Mouse (Mus musculus) CD4-positive, CD25-positive, alpha-beta regulatory T cell, adult 2 months (primary cell): ENCODE measurements around the gene Ankzf1.
"Not testable (repeated sequence)": the region's sequence is repeated elsewhere in the genome, so short reads cannot be mapped to it uniquely, and the experiment has no call there.

Source experiments
- DNase-seq: peaks from one replicate; pipeline ENCODE4 v3.0.0-alpha.2; 2012; ENCODE audit warnings: low read depth, low spot score

Gene Ankzf1

DNA sequence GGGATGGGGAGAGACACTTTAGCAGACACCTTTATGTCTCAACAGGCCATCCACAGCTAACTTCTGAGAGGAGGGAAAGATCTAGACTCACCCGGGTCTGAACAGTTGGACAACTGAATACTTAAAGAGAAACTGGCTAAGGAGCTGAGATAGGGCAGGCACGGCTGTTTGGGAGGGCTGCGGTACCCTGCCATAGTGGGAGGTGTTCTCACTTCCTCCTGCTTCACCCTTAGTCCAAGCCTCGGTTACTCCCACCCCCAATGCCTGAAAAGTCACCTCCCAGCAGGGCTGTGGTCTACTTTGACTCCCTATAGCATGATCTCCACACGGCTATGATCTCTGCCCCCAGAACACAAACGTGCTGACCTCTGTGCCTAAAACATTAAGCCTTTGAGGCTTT is 31.6 kb downstream of the Ankzf1 start:
- peak; percentile 28 for DNase-seq

DNA sequence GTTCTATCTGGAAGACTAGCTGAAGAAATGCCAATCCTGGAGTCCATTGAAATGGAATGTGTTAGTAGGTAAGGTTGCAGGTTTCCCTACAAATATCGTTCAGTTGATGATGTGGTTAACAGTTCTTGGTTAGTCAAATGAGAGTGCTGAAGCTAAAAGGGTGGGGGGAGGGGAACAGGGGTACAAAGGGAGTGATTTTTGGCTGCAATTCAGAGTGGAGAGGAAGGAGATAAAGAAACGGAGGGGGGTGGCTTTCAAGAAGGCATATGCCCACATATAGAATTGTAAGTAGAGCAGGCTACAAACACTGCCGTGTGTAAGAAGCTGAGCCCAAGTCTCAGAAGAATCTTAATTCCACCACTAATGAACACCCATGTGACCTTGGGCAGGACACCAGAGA is 33.5 kb downstream of the Ankzf1 start:
- DNase-seq, result no peak

DNA sequence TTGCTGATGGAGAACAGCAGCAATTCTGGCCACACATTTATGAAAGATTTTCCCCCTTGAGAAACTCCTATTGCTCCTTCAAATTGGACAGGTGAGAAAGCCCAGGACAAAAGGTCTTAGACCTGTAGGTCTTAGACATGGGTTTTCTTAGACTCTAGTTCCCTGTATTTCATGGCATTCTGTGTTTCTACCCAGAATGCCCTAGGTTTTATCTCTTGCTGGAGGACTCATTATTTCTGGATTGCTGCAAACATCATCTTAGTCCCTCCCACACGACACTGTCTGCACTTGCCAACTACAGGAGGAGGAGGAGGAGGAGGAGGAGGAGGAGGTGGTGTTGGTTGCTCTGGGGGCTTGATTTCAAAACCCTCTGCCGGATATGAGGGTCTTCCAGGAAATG is 34.2 kb downstream of the Ankzf1 start:
- DNase-seq, result no peak

DNA sequence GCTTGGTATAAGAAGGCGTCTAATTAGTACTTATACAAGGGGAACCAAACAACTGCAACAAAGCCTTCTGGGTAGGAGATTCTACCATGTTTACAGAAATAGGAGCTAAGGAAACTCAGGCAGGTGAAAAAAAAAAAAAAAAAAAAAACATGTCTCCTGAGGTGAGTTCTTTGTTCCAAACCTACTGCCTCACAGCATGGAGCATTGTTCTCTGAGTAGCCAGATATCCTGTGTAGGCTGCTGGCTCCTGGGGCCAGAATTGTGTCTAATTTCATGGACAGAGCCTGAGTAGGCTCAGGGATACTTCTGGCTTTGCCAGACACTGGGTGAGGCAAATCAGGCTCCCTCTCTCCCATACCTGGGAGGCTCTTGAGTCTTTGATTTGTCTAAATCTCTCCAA is 35.7 kb downstream of the Ankzf1 start:
- no peak for DNase-seq

DNA sequence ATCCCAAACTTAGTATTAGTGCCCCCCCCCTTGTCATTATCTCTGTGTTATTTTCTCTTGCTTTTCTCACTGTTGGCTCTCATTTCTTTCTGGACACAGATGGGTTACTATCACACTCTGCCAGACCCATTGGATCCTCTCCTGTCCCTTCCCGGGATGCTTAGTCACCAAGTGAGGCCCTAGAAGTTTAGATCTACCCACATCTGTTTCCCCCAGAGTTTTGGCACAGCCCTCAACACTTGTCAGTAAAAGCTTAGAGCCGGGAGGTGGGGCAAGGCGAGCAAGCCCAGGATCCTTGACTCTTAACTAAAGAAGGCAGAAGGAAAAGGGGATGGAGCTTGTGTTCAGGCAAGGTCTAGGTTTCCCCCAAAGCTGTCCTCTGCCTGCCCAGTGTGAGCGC is 37.2 kb downstream of the Ankzf1 start:
- no peak for DNase-seq

DNA sequence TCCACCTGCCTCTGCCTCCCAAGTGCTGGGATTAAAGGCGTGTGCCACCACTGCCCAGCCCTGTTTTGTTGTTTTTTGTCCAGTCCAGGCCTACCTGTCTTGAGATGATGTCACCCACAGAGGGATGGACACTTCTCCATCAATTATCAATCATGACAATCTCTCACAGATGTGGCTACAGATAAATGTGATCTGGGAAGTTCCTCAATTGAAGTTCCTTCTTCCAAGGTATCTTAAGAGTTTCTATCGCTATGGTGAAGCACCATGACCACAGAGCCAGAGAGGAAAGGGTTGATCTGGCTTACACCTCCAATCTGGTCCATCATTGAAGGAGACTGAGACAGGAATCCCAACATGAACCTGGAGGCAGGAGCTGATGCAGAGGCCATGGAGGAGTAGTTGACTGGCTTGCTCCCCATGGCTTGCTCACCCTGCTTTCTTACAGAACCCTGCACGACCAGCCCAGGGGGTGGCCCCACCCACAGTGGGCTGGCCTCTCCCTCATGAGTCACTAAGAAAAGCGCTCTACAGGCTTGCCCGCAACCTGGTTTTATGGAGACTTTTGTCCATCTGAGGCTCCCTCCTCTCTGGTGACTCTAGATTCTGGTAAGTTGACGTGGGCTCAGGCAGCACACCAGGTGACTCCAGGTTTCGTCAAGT is 38.5 kb downstream of the Ankzf1 start:
- DNase-seq, result no peak

DNA sequence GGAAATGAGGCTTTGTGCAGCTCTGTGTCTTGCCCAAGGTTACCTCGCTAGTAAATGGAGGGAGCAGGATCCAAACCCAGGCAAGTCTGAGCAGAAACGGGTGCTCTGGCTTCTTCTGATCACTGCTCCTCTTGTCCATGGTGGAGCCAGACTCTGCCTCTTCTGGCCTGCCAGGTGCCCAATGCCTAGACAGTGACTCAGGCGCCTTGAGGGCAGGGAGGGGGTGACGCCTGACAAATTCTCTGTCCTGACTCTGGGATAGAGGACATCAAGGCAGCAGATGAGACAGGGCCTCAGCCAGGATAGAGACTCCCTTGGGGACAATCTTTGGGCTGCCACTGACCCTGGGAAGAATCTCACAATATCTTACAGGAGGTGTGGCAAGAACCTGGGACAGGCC is 39.3 kb downstream of the Ankzf1 start:
- no peak for DNase-seq

DNA sequence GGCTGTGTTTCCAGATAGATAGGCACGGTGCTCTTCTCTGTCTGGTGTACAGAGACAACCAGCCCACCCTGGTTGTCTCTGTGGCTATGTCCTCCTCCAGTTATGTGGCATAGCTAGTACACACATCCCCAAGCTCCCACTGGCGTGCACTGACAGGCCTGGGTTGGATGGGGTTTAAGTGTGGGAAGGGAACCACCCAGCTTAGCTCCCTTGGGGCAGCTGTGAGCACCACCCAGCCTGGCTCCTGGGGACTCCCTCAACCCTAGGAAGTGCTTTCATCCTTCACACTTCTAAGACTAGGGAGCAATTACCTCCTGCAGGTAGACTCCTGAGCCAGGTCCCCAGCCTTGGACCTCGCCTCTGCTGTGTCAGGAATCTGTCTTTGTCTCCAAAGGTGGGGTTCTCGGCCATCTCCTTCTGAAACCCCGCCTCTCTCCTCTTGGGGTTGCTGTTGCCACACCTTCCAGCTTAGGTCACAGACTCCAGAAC is 39.8 kb downstream of the Ankzf1 start, which contains the start of gene A630095N17Rik:
Gene A630095N17Rik (minus strand): TSS at position 439 of the 489 bp plus-strand sequence.
- DNase-seq, result no peak

DNA sequence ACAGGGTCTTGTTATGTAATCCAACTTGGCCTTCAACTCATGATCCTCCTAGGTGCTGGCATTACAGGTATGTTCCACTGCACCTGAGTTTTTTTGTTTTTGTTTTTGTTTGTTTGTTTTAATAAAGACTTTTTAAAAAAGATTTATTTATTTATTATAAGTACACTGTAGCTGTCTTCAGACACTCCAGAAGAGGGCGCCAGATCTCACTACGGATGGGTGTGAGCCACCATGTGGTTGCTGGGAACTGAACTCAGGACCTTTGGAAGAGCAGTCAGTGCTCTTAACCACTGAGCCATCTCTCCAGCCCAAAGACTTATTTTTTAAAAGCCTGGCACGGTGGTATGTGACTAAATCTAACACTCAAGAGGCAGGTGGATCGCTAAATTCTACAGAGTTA is 40.5 kb downstream of the Ankzf1 start:
- DNase-seq, result not testable (repeated sequence)

DNA sequence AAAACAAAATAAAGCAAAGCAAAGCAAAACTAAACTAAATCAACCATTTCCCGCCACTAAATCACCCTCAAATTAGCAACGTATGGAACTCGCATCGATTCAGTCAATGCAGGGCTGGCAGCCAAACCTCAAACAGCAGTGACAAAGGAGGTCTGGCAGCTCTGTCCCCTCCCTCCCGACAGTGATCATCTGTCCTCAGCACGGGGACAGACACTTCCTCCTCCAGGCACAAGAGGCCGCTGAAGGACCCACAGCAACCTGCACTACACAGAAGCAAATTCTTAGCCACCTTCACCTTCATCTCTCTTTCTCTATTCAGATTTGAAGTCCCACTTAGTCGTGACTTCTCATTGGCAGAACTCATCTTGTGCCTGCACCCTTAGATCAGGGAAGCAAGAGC is 42.7 kb downstream of the Ankzf1 start:
- DNase-seq, result peak; percentile 89

DNA sequence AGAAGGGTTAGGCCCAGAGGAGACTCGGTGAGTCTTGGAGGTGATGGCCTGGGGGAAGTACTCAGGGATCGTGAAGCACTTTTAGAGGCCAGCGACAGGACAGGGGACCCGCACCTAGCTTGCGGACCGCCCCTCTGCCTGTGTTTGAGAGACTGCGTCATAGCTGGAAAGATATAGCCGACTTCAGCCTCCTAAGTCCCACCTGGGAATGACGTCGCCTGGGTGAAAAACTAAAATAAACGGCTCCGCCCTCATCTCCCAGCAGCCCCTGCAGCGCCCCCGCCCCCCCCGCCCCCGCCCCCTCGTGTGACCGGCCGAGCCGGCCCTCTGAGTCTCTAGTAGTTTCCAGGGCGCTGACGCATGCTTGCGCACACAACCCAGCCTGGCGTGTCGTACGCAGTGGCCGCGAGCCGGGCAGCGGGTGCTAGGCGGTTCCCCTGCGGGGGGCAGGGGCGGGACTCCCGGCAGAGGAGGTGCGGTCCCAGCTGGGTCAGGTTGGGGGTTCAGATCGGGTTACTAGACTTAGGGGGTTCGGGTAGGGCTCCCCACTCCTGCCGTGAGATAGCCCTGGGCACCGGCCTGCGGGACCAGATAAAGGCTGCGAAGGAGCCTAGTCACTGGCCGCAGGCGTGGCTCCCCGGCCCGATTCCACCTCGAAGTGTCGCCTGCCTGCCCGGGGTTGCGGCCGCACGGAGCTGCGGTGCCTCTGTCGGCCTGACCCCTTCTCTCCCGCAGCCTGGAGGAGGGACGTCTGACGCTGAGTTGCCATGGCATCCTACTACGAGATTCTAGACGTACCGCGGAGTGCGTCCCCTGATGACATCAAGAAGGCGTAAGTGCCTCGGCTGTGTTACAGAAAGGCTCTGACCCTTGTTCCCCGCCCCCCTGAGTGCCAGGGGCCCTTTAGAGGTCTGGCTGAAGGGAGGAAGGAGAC is 44.4 kb downstream of the Ankzf1 start, which contains the start of gene Dnajb2:
Gene Dnajb2 (plus strand): TSS at position 290 of the 934 bp plus-strand sequence.
- DNase-seq, result peak; percentile 90

DNA sequence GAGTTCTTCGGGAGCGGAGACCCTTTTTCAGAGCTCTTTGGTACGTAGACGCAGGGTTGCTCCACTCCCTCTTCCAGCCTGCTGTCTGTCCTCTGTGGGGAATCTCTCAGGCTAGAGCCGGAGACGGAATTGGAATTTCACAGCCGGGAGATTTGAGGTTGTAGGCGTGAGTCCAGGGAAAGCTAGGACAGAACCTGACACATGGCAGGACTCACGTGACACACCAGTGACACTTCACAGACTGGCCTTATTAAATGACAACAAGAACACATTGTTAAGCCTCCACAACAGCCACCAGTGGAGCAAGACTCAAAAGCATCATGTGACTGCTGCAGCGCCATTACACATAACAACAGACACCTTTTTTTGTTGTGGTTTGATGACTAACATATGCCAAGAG is 47.6 kb downstream of the Ankzf1 start:
- no peak for DNase-seq

DNA sequence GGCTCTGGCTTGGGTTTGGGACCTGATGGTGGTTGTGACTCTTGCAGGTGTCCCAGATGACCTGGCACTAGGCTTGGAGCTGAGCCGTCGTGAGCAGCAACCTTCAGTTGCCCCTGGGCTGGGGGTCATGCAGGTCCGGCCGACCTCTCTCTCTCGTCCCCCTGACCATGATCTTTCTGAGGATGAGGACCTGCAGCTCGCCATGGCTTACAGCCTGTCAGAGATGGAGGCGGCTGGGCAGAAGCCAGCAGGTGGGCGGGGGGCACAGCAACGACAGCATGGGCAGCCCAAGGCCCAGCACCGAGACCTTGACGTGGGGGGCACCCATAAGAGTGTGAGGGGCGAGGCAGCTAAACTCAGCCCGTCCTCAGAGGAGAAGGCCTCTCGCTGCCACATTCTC is 51.5 kb downstream of the Ankzf1 start:
- DNase-seq, result no peak

DNA sequence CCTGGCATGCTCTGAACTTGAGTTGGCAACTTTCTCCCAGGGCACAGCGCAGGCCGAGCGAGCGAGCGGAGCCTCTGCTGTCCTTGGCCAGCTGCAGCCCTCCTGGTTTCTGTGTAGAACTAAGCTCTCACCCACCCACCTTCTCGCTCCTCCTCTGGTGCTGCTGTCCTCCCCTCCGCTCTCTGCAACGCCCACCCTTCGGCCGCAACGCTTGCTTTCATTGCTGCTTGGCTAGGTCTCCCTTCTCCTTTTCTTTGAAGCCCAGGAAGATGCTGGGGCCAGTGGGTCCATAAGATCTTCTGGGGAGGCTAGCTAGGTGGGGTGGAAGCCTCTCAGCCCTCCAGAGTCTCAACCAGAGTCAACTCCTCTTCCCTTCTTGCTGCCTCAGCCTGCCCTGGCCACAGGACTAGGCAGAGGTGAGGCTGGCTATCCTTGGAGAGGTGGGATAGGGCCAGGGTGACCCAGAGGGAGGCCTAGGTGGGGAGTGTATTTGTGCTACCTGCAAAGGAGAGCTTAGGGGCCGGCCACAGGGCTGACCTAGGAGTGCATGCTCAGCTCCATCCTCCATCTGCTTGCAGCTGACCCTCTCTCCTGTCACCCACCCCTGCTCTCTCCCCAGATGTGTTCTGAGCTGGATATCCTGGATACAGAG is 52.4 kb downstream of the Ankzf1 start:
- DNase-seq, result no peak

DNA sequence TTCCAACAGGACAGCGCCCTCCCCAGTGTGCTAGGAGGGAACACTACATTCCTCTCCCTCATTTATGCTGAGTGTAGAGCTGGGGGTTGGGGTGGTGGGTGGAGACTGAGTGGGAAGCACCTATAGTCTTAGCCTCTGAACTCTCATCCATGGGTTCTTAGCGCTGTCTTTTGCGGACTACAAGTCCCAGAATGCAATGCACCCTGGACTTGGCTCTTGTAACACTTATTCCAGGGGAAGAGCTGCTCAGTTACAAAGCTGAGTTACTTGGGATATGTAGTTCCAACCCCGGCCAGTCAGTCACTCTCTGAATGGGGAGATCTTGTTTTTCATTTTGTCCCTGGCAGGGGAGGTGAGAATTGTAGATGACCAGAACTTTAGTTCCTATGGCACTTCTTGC is 52.9 kb downstream of the Ankzf1 start:
- DNase-seq, result peak; percentile 64

DNA sequence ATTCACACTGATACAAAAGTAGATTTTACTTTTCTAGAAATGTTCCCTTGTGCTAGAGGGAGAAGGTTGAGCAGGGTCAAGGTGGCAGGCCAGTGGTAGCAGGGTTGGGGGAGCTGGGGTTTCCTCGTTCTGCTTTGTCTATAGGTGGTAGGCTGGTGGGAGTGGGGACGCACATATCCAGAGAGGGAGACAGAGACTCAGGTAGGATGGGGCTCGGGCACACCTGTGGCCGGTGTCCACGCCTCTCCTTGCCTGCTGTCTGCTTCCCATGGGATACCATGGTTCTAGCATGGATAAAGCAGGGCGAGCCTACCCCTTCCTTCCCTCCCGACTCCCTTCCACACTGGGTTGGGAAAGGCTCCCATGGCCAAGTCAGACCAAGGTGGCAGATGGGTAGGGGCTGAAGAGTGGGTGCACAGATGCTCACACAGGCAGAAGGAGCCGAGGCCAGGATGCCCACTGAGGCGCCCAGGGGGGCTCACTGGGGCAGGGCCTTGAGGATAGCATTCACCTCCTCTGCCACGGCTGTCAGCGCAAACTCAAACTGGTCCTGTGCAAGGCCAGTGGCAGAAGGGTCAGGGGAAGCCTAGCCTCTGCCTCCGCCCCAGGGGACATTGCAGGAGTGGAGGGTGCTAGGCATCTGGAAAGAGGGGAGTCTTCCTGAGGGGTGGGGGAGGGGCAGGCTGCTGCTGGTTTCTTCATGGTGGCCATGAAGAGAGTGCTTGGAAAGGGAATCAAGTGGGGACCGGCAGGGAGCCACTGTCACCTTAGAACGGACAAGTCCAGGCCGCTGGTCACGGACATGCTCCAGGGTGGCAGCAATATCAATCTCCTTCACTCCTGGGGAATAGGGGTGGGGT is 55.4 kb downstream of the Ankzf1 start:
- DNase-seq, result no peak

DNA sequence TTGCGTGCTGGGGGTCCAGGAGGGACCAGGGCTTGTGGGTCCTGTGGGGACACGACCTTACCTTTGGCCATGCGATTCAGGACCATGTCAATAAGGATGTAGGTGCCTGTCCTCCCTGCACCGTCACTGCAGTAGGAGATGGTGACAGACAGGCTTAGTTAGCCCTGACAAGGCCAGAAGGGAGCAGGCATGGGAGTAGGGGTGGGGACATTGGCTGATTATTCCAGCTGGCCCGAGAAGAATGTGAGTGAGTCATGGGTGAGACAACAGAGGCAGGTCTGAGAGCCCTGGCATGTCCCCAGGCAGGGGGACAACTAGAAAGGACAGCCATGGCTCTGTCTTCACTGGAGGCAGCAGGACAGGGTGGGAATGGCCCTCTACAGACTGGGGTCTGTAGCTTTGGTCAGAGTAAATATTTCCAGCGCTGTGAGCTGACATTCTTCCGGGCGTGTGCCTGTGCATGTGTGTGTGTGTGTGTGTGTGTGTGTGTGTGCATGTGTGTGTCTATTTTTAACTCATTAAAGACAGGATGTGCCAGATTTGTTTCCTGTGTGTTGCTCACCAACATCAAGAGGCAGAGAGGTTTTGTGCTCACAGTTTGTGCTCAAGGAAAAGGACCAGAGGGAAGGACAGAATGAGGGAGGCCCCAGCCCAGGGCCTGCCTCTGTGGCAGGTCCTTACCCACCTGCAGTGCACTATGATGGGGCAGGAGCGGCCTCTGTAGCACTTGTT is 56.3 kb downstream of the Ankzf1 start:
- DNase-seq, result peak; percentile 59
